Mouse (Mus musculus): ENCODE results near the gene Klk7.

The Klk7 gene

DNA sequence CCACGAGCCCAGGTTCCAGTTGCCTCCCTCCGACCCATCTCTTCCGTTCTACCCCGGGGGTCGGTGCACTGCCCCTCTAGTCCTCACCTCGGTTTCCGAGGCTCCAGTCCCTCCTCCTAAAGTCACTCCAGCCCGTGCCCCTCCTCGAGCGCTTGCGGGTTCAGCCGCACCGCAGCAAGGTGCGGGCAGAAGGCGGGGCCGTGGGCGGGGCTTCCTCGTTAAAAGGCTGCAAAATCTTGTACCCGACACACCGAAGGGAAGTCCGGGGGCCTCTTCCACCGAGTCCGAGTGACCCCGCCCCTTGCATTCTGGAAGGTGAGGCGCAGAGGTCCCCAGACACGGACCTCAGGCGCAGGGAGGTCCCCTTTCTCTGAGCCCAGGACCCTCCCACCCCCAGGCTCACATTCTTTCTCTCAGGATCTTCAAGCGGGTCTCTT is 13.7 kb upstream of the Klk7 start, which contains the start of gene Klk8:
Gene Klk8, plus strand, starts transcription at position 245 of the 437 bp plus-strand sequence.
- no peak for DNase-seq (ENCODE audit: low spot score)

DNA sequence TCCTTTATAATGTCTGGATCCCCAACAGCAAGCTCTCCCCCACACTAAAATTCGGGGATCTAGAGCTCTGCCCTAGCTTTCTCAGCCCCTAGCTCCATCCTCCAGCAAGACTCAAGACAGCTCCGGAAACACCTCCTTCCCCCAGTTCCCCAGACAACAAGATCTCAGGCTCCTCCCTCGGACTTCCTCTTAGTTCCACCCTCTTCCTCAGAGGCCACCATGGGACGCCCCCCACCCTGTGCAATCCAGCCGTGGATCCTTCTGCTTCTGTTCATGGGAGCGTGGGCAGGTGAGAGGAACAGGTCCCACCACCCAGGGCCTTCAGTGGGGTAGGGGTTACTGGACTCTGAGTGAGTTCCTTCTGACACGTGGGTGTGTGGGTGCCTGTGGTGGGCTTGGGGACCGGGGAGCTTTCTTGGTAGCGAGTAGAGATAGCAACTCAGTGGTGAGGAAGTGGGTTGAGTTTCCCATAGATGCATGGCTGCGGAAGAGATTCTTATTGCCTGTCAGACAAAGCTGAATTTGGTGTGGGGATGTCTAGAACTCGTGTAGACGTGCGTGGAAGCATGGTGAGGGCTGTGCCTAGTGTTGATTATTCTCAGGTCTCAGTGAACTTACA is 13.1 kb upstream of the Klk7 start:
- DNase-seq (ENCODE audit: low spot score) = no peak

DNA sequence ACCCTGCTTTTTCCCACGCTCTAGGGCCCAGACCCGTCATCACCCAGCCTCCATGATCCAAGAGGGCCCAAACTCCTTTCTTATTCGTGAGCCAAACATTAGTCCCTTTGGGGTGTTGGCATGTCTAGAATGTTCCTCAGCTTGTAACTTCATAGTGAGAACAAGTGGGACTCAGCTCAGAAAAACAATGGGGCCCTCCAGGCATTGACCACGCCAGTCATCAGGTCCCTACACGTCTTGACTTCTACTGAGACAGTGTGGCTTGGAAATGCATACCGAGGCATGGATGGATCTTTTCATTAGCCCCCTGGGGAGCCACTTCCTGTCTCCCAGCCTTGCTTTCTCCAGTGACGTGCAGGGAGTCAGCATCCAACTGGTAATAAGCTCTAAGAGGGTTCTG is 11.2 kb upstream of the Klk7 start:
- DNase-seq (ENCODE audit: low spot score) = no peak

DNA sequence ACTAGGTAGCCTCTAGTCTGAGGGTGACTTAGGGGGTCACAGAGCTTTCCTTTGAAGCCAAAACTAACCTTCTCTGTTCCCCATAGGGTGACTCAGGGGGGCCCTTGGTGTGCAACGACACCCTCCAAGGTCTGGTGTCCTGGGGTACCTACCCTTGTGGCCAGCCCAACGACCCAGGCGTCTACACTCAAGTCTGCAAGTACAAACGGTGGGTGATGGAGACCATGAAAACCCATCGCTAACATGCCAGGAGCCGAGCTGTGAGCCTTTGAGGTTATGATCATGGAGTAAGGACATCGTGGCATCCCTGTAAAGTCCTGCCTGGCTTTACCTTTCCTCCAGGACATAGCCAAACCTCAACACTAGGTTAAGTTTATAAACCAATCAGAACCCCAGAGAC is 4.1 kb downstream of the Klk7 start:
- DNase-seq (ENCODE audit: low spot score) = no peak

DNA sequence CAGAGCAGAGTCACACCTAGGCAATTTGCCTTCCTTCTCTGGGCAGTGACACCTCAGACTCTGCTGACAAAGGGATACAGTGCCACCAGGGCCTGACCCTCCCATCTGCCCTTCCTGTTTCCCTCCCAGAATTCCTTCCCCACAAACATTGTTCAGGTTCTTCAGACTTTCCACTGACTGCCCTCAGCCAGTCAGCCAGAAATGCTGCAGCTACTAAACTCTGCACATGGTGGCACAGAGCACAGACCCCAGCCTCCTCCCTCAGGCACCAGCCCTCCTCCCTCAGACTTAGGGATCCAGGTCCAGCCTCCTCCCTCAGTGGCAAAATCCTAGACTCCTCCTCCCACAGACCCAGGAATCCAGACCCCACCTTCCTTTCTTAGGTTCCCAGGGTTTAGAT is 5.7 kb downstream of the Klk7 start:
- no peak for DNase-seq (ENCODE audit: low spot score)

DNA sequence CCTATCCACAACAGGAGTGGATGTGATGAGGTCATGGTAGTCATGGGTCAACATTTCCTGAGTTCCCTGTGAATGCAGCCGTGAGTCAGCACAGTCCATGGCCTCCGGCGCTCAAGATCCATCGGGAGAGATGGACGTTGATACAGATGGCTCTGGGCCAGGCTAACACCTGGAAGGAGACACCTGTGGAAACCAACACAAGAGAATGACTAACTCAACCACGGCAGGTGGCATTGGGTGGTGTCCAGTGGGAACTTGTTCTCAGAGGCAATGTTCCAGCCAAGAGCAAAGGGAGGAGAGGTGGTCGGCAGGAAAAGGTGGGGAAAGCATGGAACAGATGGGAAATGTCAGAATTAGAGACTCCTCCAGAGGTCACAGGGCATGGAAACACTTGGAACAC is 10.5 kb downstream of the Klk7 start:
- DNase-seq (ENCODE audit: low spot score) = no peak

DNA sequence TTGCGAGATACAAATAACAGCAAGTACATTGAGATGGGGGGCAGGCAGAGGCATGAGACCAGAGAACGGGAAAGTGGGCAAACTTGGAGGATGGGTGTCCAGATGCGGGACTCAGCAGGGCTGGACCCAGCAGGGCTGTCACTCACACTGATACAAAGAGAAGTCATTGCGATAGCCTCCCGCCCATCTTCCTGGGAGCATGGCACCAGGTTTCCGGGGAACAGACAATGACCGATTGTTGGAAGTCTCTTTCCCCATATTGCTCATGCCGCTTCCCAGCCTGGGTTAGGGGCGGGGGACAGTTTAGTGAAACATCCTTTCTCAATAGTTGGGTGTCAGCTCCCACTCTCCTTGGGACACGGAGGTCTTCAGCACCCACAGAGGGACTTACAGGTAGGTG is 13.1 kb downstream of the Klk7 start, which contains the start of gene Klk6:
Gene Klk6, plus strand, starts transcription at position 301 of the 400 bp plus-strand sequence.
- DNase-seq (ENCODE audit: low spot score) = no peak

DNA sequence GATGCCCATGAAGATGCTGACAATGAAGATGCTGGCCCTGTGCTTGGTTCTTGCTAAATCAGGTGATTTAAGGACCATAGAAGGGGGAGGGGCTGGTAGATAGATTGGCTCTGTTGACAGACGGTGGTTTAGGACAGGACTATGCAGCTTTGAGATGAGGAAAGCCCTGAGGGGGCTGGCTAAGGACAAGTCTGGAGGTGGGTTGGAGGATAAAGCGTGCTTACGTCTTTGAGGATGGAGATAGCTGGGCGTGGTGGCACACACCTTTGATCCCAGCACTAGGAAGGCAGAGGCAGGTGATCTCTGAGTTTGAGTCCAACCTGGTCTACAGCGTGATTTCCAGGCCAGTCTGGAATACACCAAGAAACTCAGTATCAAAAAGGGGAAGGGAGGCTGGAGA is 15.0 kb downstream of the Klk7 start:
- DNase-seq (ENCODE audit: low spot score) = no peak

DNA sequence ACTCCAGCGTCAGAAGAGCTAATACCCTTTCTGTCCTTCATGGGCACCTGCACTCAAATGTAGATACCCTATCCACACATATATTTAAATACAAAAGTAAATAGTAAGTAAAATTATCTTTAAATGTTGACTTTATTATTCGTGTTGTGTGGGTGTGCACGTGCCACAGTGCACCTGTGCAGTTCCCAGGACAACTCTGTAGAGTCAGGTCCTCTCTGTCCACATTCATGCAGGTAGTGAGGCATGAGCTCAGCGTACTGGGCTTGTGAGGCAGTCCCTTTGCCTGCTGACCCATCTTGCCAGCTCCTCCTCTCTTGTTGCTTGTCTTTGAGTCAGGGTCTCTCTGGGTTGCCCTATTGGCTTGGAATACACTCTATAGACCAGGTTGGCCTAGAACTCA is 16.6 kb downstream of the Klk7 start:
- no peak for DNase-seq (ENCODE audit: low spot score)

DNA sequence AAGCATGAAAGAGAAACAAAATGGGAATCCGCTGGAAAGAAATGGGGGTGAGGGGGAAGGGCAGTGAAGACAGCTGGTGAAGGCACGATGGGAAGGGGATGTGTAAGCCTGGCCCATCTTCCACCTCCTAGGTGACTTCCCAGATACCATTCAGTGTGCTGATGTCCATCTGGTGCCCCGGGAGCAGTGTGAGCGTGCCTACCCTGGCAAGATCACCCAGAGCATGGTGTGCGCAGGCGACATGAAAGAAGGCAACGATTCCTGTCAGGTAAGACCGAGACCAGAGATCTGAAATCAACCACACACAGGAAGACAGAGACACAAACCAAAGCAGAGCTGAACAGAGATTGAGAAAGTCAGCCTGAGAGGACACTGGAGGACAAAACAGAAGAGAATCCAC is 17.9 kb downstream of the Klk7 start:
- no peak for DNase-seq (ENCODE audit: low spot score)

DNA sequence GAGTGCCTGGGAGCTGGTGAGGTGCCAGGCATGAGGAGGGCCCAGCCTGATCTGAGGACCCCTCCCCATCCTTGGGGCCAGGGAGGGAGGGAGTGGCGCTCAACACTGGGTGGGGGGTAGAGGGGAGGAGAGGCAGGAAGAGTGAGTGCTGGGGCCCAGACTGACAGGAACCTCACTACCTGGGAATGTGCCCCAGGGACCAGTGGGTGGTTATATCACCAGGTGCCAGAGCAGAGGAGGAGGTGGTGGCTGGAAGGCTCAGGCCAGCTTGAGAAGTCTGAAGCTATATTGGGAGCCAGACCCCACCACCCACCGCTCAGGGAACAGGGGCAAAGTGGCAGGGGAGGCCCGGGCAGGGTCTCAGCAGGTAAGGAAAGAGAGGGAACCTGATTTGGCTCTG is 30.6 kb downstream of the Klk7 start, which contains the start of gene Klk5:
Gene Klk5, plus strand, starts transcription at position 271 of the 400 bp plus-strand sequence.
- DNase-seq (ENCODE audit: low spot score) = no peak

DNA sequence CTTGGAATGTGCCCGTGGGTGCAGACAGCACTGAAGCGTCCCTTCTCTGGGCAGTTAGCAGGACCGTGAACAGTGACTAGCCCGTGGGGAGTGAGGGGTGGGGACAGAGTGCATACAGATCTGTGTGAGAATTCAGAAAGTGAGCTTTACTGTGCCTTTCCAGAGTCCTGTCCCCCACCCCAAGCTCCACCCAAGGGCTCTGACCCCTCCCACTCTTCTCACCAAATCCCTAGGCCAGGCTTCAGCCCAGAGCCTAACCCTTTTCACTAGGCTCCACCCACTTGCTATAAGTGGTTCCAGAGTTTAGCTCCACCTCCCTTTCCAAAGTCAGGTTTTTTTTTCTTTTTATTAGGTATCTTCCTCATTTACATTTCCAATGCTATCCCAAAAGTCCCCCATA is 32.7 kb downstream of the Klk7 start:
- no peak for DNase-seq (ENCODE audit: low spot score)

DNA sequence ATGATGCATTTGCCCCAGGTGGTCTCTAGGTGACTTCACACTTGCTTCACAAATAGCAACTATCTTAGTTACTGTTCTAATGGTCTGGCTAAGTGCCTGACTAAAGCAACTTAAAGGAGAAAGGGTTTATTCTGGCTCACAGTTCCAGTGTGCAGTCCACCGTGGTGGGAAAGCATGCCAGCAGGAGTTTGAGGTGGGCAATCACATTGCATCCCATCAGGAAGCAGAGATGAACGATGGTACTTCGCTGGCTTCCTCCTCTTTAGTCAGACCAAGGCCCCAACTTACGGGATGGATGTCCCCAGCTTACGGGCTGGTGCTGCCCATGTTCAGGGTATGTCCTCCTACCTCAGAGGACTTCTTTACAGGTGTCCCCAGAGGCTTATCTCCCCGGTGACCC is 40.5 kb downstream of the Klk7 start:
- no peak for DNase-seq (ENCODE audit: low spot score)

DNA sequence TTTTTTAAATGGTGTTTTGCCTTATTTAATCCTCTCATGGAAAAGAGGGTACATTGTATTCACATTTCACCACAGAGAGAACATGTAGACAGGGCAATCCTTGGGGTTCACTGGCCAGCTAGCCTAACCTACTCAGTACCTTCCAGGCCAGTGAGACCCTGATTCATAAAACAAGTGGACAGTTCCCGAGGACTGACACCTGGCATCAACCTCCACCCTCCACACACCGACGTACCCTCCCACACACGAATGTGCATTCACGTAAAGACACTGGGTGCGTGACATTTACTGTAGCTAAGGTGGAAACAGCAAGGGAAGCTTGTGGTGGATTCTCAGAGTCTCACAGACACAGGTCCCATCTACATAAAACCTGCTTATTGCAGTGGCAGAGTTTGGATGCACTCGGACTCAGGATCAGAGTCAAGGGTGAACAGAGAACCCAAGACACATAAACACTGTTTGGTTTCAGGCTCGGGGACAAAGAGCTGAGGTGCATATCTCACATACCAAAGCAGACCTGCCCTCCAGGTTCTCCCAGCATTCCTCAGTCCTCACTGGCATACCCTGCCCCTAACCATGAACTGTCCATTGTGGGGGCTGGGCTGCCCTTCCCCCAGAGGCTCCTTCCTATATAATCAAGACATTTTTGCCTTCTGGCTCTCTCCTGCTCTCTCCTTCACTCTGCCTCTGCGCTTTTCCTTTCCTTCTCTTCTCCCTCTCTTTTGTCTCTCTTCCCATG is 43.7 kb downstream of the Klk7 start:
- no peak for DNase-seq (ENCODE audit: low spot score)

DNA sequence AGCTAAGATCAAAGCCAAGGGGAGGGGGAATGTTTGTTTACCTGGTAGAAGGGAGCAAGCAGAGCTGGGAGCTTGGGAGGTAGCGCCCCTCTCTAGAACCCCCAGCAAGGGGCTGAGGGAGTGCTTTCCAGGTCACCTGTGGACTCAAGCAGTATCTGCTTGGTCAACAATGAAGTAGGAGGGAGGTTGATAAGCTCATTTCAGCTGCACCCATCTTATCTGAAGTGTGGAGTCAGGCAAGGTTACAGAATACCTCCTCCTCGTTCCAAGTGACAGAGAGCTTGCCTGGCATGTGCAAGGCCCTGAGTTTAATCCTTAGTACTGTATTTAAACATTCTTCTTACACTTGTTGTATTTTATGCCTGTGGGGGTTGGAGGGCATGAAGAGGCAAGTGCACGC is 44.6 kb downstream of the Klk7 start:
- DNase-seq (ENCODE audit: low spot score) = no peak

DNA sequence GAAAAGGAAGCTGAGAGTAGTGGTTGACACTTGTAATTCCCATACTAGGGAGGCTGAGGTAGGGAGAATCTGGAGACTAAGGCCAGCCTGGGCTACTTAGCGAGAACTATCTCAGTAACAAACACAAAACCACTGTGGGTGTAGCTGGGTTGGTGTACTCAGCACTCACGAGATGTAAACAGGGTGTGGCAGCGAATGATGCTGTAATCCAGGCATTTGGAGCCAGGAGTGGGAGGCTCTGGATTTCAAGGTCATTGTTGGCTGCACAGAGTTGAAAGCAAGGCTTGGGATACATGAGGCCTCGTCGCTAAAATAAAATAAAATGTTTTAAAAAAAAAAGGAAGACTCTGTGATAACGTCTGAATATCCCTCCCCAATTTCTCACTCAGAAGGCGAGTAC is 45.2 kb downstream of the Klk7 start:
- no peak for DNase-seq (ENCODE audit: low spot score)

DNA sequence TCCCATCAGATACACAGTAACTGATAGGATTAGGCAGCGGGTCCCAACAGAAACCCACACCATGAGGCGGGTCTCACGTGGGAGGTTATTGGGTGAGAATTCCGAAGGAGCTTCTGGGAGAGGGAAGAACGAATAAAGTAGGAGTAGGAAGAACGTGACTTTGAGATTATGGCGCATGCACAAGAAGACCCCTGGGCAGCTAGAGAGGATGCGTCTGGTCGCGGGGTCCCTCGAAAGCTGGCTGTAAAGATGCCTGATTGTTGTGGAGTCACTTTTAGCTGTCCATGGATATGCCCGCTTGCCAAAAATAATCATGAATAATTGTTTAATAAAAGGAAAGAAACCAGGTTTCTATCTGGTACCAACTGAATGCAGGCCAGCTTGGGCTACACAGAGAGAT is 46.4 kb downstream of the Klk7 start:
- no peak for DNase-seq (ENCODE audit: low spot score)

DNA sequence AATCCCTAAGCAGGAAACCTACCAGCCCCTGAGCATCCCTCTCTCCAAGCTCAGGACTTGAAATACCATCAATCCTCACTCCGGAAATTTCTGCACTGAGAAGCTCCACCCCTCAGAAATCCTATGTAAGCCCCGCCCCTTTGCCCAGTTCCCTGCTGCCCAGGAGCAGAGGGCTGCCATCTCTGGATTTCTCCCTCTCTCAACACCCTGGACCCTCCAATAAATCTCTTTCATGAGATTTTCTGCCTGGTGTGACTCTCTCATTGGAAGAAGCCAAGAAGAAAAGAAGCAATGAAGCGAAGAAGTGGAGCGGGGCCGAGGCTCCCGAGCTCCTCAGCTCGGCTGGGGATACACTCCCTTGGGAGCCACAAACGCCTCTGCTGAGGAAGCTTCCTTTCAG is 49.3 kb downstream of the Klk7 start:
- no peak for DNase-seq (ENCODE audit: low spot score)
